Mouse (Mus musculus) neural tube, embryonic 11.5 days (tissue): ENCODE measurements around the gene Grk3. TPM values are rescaled to one million over a fixed set of nuclear protein-coding genes. Genes with fewer than 3 reads are reported as not detected.
A peak's percentile ranks its signal among the peaks of the same experiment; 100 is the strongest.

Source experiments
- ATAC-seq: fragments of 200-750 bp; cut with Nextera tagmentation; 2 replicates; pipeline ENCODE4 v1.8.0; 2017; ENCODE audit warnings: moderate number of reproducible peaks, mild to moderate bottlenecking, moderate TSS enrichment, moderate library complexity; ENCODE audit not compliant: insufficient read depth, low FRiP score, low TSS enrichment
- DNase-seq: peaks from one replicate; pipeline ENCODE4 v3.0.0-alpha.2; 2015; ENCODE audit warnings: low spot score
- H3K27ac ChIP-seq: fragments of 300-500 bp; sonication (generic); 2 replicates; pipeline ENCODE4 v1.5.1; 2014; ENCODE audit warnings: low read depth, mild to moderate bottlenecking, low read length
- H3K27me3 ChIP-seq: fragments of 300-500 bp; sonication (generic); 2 replicates; pipeline ENCODE4 v1.6.1; 2014; ENCODE audit warnings: mild to moderate bottlenecking, low read length, mixed read lengths; ENCODE audit not compliant: control insufficient read depth, insufficient read depth
- H3K36me3 ChIP-seq: fragments of 300-500 bp; sonication (generic); 2 replicates; pipeline ENCODE4 v1.6.1; 2014; ENCODE audit warnings: mild to moderate bottlenecking, low read length, moderate library complexity, mixed read lengths; ENCODE audit not compliant: control insufficient read depth, insufficient read depth
- H3K4me1 ChIP-seq: fragments of 300-500 bp; sonication (generic); 2 replicates; pipeline ENCODE4 v1.6.1; 2014; ENCODE audit warnings: low read length, mixed read lengths; ENCODE audit not compliant: control insufficient read depth, insufficient read depth
- H3K4me2 ChIP-seq: fragments of 300-500 bp; sonication (generic); 2 replicates; pipeline ENCODE4 v1.6.1; 2014; ENCODE audit warnings: low read depth, mild to moderate bottlenecking, moderate library complexity
- H3K4me3 ChIP-seq: fragments of 300-500 bp; sonication (generic); 2 replicates; pipeline ENCODE4 v1.5.1; 2014; ENCODE audit warnings: low read depth, low read length
- H3K9ac ChIP-seq: fragments of 300-500 bp; sonication (generic); 2 replicates; pipeline ENCODE4 v1.6.1; 2014; ENCODE audit warnings: mild to moderate bottlenecking, low read length
- H3K9me3 ChIP-seq: fragments of 300-500 bp; sonication (generic); 2 replicates; pipeline ENCODE4 v1.6.1; 2016; ENCODE audit warnings: low read length; ENCODE audit not compliant: control insufficient read depth
- WGBS: fragments of 180-500 bp; shearing (Covaris S2); extraction: QIAGEN DNeasy Blood & Tissue Kit; methylation state at CpG from one replicate; pipeline ENCODE4 v1.1.7; 2014; 5-methylcytosine and 5-hydroxymethylcytosine counted together
- polyA plus RNA-seq: library from polyadenylated mRNA; unstranded; fragments of >200 nt; fragmentation: Nextera tagmentation; extraction: Ambion mirVana; gene quantifications from 2 replicates; pipeline ENCODE4 v1.2.1, GENCODE M21; 2014

Grk3 gene
- 4.8 and 5.9 TPM in 2 replicates for polyA plus RNA-seq

- no peaks in the 10 kb centered on the region for H3K9me3 ChIP-seq
- H3K36me3 ChIP-seq = no peaks in the 10 kb centered on the region
- DNase-seq (peak; percentile 75), ATAC-seq (peak; percentile 41)
- peak within 1 kb of the TSS; percentile 62 for H3K4me2 ChIP-seq
- H3K27ac ChIP-seq = no peak within 1 kb of the TSS
- H3K9ac ChIP-seq = peak within 1 kb of the TSS; percentile 57
- WGBS = 6% methylated on average over 29 of the region's 52 CpGs
- peak within 1 kb of the TSS; percentile 54 for H3K4me3 ChIP-seq
- H3K4me1 ChIP-seq = peaks cover 9% of the 10 kb centered on the region
- H3K27me3 ChIP-seq = peaks cover 2% of the 10 kb centered on the region; the same call in 1 of the 2 replicates
Measured at GRCm38 (mm10) chr5:113015236-113016061, at the start of gene Grk3. Gene Grk3, minus strand, starts transcription at chr5:113015791.

DNA sequence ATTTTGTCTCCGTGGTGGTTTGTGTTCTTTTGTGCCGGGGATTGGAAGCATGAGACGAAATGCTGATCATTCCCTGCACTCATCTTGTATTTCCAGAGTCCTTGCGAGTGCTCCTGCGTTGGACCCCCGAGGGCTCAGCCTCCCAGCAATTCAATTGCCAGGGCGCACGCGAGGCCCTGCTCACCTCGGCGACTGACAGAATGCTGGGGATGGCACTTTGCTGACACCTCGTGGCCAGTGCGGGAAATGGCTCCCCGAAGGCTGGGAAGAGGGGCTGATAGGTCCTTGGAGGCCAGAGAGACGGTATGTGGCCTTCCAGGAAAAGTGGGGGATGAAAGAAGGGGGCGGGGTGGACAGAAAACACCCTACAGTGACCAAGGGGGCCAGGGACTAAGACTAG is 38.7 kb upstream of the Grk3 start:
- H3K9ac ChIP-seq = no peak overlapping the region
- ATAC-seq (no peak), DNase-seq (peak; percentile 88)
- no peaks in the 10 kb centered on the region for H3K36me3 ChIP-seq
- no peak overlapping the region for H3K27ac ChIP-seq
- H3K27me3 ChIP-seq = no peaks in the 10 kb centered on the region
- 6% methylated on average over 16 of the region's 16 CpGs for WGBS
- H3K9me3 ChIP-seq = no peaks in the 10 kb centered on the region
- H3K4me2 ChIP-seq = no peak overlapping the region
- H3K4me1 ChIP-seq = no peaks in the 10 kb centered on the region
- H3K4me3 ChIP-seq = no peak overlapping the region

DNA sequence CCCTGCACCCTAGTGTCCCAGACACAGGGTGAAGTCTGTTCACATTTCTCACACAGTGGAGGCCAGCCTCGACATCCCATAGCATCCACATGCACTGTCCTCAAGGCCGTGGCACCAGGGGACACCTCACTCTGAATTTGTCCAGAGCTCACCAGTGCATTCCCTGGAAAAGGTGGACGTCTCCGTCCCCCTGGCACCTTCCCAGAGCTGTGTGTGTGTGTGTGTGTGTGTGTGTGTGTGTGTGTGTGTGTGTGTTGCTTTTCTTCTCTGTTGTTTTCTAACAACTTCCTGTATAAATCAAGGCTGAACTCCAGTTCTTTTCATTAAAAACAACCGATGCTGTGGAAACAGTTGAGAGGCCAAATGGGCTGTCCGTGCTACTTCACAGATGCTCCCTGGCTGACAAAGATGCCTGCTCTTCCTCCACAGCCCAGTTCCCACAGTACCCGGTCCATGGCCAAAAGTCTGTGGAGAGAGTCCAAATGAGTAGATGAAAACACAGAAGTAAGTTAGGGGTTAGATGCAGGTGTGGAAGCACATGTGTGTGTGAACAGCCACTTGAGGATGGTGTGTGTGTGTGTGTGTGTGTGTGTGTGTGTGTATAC is 35.1 kb upstream of the Grk3 start:
- ATAC-seq (no peak), DNase-seq (no peak)
- no peak overlapping the region for H3K9ac ChIP-seq
- H3K4me1 ChIP-seq = no peaks in the 10 kb centered on the region
- WGBS = 65% methylated on average over 7 of the region's 7 CpGs
- H3K4me2 ChIP-seq = no peak overlapping the region
- no peaks in the 10 kb centered on the region for H3K27me3 ChIP-seq
- no peak overlapping the region for H3K27ac ChIP-seq
- H3K4me3 ChIP-seq = no peak overlapping the region
- no peaks in the 10 kb centered on the region for H3K36me3 ChIP-seq
- H3K9me3 ChIP-seq = no peaks in the 10 kb centered on the region

GRCm38 (mm10) chr5:113049876-113050275 is 34.3 kb upstream of the Grk3 start:
- no peak for DNase-seq
- H3K9me3 ChIP-seq = no peaks in the 10 kb centered on the region
- no peaks in the 10 kb centered on the region for H3K36me3 ChIP-seq
- no peak for ATAC-seq
- no peak overlapping the region for H3K27ac ChIP-seq
- no peak overlapping the region for H3K4me2 ChIP-seq
- H3K4me1 ChIP-seq = no peaks in the 10 kb centered on the region
- H3K4me3 ChIP-seq = no peak overlapping the region
- no peak overlapping the region for H3K9ac ChIP-seq
- no peaks in the 10 kb centered on the region for H3K27me3 ChIP-seq

DNA sequence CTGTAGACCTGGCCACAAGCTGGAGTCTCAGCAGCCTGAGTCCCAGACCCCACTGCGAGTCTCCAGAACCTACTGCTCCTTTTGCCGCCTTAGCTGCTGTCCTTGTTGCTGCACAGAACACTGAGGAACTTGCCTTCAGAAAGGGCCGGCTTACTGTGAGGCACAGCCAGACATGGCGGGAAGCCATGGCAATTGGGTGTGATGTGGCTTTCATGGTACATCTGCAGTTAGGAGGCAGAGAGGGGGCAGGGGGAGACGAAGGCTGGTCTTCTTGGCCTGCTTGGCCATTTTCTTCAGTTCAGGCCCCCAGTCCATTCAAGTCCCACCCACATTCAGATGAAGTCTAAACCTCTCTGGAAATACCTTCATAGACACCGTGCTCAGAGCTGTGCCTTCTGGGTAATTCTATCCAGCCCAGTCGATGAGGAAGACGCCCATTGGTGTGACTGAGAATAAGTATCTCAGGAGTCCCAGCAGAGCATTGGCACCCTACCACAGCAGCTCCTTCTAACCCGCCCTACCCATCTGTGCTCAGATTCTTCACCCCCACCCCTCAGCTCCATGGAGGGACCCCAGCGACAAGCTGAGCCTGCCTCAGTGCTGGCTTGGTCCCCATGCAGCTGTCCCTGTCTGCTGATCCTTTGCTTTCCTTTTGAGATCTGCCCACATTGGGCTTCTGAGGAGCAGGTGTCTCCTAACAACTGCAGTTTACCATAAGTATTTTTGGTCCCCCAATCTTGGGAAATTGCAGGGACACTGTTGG is 30.1 kb upstream of the Grk3 start:
- H3K4me1 ChIP-seq = peaks cover 5% of the 10 kb centered on the region
- no peak for DNase-seq
- no peaks in the 10 kb centered on the region for H3K9me3 ChIP-seq
- no peak overlapping the region for H3K4me2 ChIP-seq
- H3K4me3 ChIP-seq = no peak overlapping the region
- H3K27me3 ChIP-seq = no peaks in the 10 kb centered on the region
- no peak overlapping the region for H3K9ac ChIP-seq
- H3K27ac ChIP-seq = no peak overlapping the region
- WGBS = 84% methylated on average over 10 of the region's 10 CpGs
- ATAC-seq = no peak
- no peaks in the 10 kb centered on the region for H3K36me3 ChIP-seq

DNA sequence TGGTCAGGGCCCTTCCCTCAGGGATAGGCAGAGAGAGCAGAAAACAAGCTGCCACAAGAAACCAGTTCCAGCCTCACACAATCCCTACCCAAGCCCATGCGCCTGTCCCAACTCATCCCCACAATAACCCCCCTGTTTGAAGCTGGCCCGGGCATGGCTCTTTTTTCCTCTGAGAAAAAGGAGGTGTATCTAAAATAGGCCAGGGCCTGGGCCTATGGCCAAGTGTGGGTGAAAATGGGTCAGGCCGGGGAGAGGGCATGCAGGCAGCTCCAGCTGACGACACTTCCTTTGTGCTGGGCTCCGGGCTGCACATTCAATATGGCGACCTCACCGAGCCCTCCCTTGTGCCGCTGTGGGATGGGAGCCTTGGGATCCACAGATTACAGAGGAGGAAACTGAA is 27.9 kb upstream of the Grk3 start:
- H3K4me2 ChIP-seq = no peak overlapping the region
- ATAC-seq (no peak), DNase-seq (no peak)
- peaks cover 5% of the 10 kb centered on the region for H3K4me1 ChIP-seq
- 90% methylated on average over 8 of the region's 8 CpGs for WGBS
- no peaks in the 10 kb centered on the region for H3K36me3 ChIP-seq
- no peaks in the 10 kb centered on the region for H3K9me3 ChIP-seq
- no peak overlapping the region for H3K9ac ChIP-seq
- H3K27me3 ChIP-seq = no peaks in the 10 kb centered on the region
- H3K27ac ChIP-seq = no peak overlapping the region
- no peak overlapping the region for H3K4me3 ChIP-seq

DNA sequence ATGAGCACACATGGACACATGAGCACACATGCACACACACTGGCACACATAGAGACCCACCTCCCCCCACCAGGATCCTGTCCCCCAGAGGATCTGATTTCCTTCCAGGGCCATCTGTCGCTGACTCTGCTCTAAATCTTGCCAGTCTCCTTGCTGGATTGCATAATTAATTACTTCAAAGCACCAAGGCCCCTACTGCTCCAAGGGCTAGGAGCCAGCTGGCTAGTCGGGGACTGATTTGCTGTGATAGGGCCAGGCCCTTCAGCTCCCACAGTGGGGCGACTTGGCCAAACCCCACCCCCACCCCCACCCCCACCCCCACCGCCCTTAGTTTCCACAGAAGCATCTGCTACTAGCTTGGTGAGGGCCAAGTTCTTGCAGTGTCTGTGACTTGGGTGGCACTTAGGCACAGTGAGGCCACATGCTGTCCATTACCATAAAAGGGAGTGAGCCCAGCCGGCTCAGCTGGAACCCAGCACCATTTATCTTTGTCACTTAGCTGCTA is 26.0 kb upstream of the Grk3 start:
- WGBS = 3% methylated on average over 5 of the region's 5 CpGs
- no peaks in the 10 kb centered on the region for H3K27me3 ChIP-seq
- H3K27ac ChIP-seq = peak overlapping the region; percentile 63
- H3K9me3 ChIP-seq = no peaks in the 10 kb centered on the region
- DNase-seq (peak; percentile 64), ATAC-seq (peak; percentile 94)
- no peaks in the 10 kb centered on the region for H3K36me3 ChIP-seq
- no peak overlapping the region for H3K4me3 ChIP-seq
- H3K4me2 ChIP-seq = no peak overlapping the region
- no peak overlapping the region for H3K9ac ChIP-seq
- peaks cover 5% of the 10 kb centered on the region for H3K4me1 ChIP-seq

DNA sequence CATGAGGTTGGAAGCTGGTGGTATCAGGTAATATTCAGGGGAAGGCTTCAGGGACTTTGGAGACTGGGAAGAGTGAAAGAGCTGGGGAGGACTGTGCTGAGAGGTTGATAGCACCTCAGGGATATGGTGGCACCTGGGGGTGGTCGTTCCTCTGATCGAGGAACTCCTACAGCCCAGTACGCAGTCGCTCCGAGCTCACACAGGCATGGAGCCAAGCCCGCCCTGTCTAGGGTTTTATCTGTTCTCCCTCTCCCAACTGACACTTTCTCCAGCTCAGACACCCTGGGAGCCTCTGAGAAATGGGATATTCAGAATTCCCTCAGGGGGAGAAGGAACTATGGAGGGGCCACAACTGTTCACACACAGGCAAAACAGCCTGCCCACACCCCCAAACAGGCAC is 25.2 kb upstream of the Grk3 start:
- no peak for ATAC-seq
- Histone ChIP-seq H3K27ac (no peak overlapping the region), H3K4me3 (no peak overlapping the region), H3K9me3 (no peaks in the 10 kb centered on the region), H3K36me3 (no peaks in the 10 kb centered on the region), H3K4me2 (no peak overlapping the region), H3K4me1 (peaks cover 5% of the 10 kb centered on the region), H3K27me3 (no peaks in the 10 kb centered on the region), H3K9ac (no peak overlapping the region)
- WGBS = 86% methylated on average over 6 of the region's 6 CpGs
- no peak for DNase-seq
